Mouse (Mus musculus) midbrain, embryonic 13.5 days (tissue): Measurements from ENCODE around the gene P3h2. TPM values are rescaled to one million over a fixed set of nuclear protein-coding genes. Genes with fewer than 3 reads are reported as not detected.

Experiments used
- ATAC-seq: fragments of 200-750 bp; cut with Nextera tagmentation; 2 replicates; pipeline ENCODE4 v1.8.0; 2017; ENCODE audit warnings: mild to moderate bottlenecking, moderate TSS enrichment, moderate library complexity
- H3K27ac ChIP-seq: fragments of 300-500 bp; sonication (generic); 2 replicates; pipeline ENCODE4 v1.5.1; 2015; ENCODE audit warnings: inconsistent platforms, mild to moderate bottlenecking, moderate library complexity
- H3K27me3 ChIP-seq: fragments of 300-500 bp; sonication (generic); 2 replicates; pipeline ENCODE4 v1.6.1; 2015; ENCODE audit warnings: mild to moderate bottlenecking, inconsistent platforms
- H3K36me3 ChIP-seq: fragments of 300-500 bp; sonication (generic); 2 replicates; pipeline ENCODE4 v1.6.1; 2015; ENCODE audit warnings: mild to moderate bottlenecking, inconsistent platforms
- H3K4me1 ChIP-seq: fragments of 300-500 bp; sonication (generic); replicated peaks from 2 replicates; pipeline ENCODE4 v1.6.1; 2015; ENCODE audit warnings: inconsistent platforms
- H3K4me2 ChIP-seq: fragments of 300-500 bp; sonication (generic); replicated peaks from 2 replicates; pipeline ENCODE4 v1.6.1; 2015; ENCODE audit warnings: moderate library complexity, mild to moderate bottlenecking, inconsistent platforms
- H3K4me3 ChIP-seq: fragments of 300-500 bp; sonication (generic); replicated peaks from 2 replicates; pipeline ENCODE4 v1.5.1; 2015; ENCODE audit warnings: mild to moderate bottlenecking, inconsistent platforms
- H3K9ac ChIP-seq: fragments of 300-500 bp; sonication (generic); replicated peaks from 2 replicates; pipeline ENCODE4 v1.6.1; 2015; ENCODE audit warnings: mild to moderate bottlenecking, inconsistent platforms
- H3K9me3 ChIP-seq: fragments of 300-500 bp; sonication (generic); 2 replicates; pipeline ENCODE4 v1.6.1; 2016; ENCODE audit warnings: mild to moderate bottlenecking, inconsistent platforms
- WGBS: fragments of 180-500 bp; shearing (Covaris S2); methylation state at CpG from one replicate; pipeline ENCODE4 v1.1.7; 2015; 5-methylcytosine and 5-hydroxymethylcytosine counted together
- polyA plus RNA-seq: library from polyadenylated mRNA; unstranded; fragments of >200 nt; fragmentation: Nextera tagmentation; extraction: Ambion mirVana; gene quantifications from 2 replicates; pipeline ENCODE4 v1.2.1, GENCODE M21; 2015

P3h2 gene
- polyA plus RNA-seq, 1 experiment from 2014 or later: 0.36 TPM

DNA sequence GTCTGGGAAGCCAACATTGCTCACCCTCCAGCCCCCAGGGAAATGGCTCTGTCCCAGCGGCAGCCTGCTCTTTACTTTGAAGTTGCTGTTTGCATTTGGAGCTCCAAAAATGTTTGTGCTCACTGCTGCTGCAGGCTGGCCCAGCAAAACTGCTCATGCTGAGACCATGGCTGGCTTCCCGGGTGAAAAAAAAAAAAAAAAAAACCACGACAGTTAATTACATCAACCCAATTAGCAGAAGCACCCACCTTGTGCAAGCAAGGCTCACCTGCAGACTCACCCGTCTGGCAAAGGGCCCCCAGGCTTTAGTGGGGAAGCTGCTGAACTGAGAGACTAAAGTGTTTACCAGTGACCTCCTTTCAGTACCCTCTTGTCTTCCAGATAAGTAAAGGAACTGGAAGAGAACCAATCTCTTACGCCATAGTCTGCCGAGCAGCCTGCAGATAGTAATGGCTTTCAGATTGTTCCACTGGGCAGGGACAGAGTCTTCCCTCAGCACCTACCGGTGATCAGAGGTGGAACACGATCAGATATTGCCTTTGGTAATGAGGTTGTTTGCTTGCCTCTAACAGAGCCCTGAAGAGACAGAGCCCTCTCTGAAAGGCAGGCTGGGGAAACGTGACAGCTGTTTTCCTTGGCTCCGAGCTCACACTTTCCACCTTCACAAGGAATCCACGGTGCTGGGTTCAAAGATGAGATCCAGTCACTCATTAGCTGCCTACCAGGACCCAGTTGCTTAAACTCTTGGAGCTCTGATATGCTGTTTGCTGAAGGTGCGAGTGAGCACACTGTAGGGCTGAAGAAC lies 160.2 kb downstream of the P3h2 start:
- WGBS: 81% methylated on average over 12 of the region's 12 CpGs
- Histone ChIP-seq H3K36me3 (no peaks in the 10 kb centered on the region), H3K27ac (no peak overlapping the region), H3K9me3 (no peaks in the 10 kb centered on the region), H3K4me2 (no peak overlapping the region), H3K9ac (no peak overlapping the region), H3K4me1 (no peaks in the 10 kb centered on the region), H3K27me3 (no peaks in the 10 kb centered on the region), H3K4me3 (no peak overlapping the region)
- no peak for ATAC-seq

DNA sequence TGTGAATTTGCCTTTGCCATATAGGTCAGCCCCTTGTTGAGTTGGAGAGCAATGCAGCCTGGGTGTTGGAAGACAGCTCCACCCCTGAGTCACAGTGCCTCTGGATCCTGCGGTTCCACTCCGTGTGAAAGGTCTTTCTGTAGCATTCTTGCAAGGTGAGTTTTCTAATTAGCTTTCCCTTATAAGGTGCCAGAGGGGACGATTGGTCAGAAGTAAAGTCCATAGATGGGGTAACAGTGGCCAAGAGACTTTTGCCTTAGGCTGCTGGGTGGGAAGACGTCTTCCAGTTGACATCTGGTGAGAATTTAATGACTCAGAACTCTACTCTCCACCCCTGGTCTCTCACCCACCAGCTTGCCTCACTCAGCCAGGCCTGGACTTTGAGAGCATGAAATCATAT lies 163.3 kb downstream of the P3h2 start:
- WGBS: 79% methylated on average over 4 of the region's 4 CpGs
- H3K9me3 ChIP-seq: no peaks in the 10 kb centered on the region
- no peaks in the 10 kb centered on the region for H3K4me1 ChIP-seq
- H3K4me2 ChIP-seq: no peak overlapping the region
- no peak overlapping the region for H3K4me3 ChIP-seq
- no peak for ATAC-seq
- H3K27ac ChIP-seq: no peak overlapping the region
- H3K27me3 ChIP-seq: no peaks in the 10 kb centered on the region
- H3K36me3 ChIP-seq: no peaks in the 10 kb centered on the region
- H3K9ac ChIP-seq: no peak overlapping the region

DNA sequence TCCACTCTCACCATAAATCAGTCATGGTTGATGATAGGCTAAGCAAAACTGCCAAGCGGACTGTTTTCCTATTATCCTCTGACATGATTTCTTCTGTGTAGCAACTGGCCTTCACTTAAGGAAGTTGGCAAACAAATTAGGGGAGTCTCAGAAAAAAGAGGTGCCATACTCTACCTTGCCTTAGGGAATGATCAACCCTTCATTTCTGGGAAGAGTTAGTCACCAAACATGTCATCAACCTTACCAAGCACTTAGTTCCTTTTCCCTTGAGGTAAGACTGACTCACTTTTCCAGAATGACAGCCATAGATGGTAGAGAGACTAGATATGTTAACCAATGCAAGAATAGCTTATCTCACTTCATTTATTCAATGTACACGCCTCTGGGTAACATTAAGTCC lies 171.4 kb downstream of the P3h2 start:
- Histone ChIP-seq H3K4me3 (no peak overlapping the region), H3K9ac (no peak overlapping the region), H3K4me1 (no peaks in the 10 kb centered on the region), H3K4me2 (no peak overlapping the region), H3K27ac (no peak overlapping the region), H3K9me3 (no peaks in the 10 kb centered on the region), H3K36me3 (no peaks in the 10 kb centered on the region), H3K27me3 (no peaks in the 10 kb centered on the region)
- WGBS: 85% methylated on average over 2 of the region's 2 CpGs
- no peak for ATAC-seq

DNA sequence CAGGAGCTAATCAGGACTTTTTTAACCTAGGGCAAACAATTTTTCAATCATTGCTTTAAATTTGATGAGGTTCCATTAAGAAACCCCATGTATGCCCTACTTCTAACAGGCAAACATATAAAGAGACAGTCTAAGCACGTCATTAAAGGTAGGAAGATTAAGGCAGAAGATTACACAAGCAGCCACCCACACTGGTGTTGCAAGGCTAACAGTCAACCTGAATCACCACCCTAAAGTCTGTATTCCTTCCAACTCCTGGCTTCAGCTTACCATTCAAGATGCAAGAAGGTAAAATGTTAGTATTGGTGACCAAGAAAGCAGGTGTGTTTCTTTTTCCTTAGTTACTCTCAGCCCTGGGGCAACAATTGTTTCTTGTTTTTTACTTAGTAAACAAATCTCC lies 193.4 kb downstream of the P3h2 start:
- Histone ChIP-seq H3K9me3 (no peaks in the 10 kb centered on the region), H3K27me3 (no peaks in the 10 kb centered on the region), H3K4me1 (no peaks in the 10 kb centered on the region), H3K9ac (no peak overlapping the region), H3K4me2 (no peak overlapping the region), H3K27ac (no peak overlapping the region), H3K4me3 (no peak overlapping the region), H3K36me3 (no peaks in the 10 kb centered on the region)
- 78% methylated on average over 1 of the region's 1 CpGs for WGBS
- no peak for ATAC-seq
